9 mouse cellular contexts compared by ENCODE assay signal in genomic region chr6:39567528-39567927, GRCm38 (mm10). TPM values are rescaled to one million over a fixed set of nuclear protein-coding genes. Genes with fewer than 3 reads are reported as not detected.
A peak's percentile ranks its signal among the peaks of the same experiment; 100 is the strongest.
DNase-seq lines count a peak whose midpoint lies in the region; ATAC-seq and TF ChIP-seq lines count a peak whose summit lies in the region.
"Had no signal": no experiment of that assay in that cellular context is flagged by ENCODE, and none has a peak within 500 bp of the region (broad histone marks: within the 10 kb centered on the region; RNA-seq: fewer than 3 reads in every experiment).

No protein-coding gene starts in this region.

- H3K4me3 ChIP-seq in hindbrain, postnatal 0 days (ENCODE audit: low read length) = no peak overlapping the region
- H3K4me3 ChIP-seq: limb, embryonic 12.5 days had no signal

- intact Hi-C loops in gastrocnemius, postnatal 36 days (cut with DNase I) = no loop called here

- no peaks in the 10 kb centered on the region for H3K36me3 ChIP-seq in hindbrain, postnatal 0 days (ENCODE audit: insufficient read depth, low read length)
- H3K36me3 ChIP-seq: limb, embryonic 12.5 days had no signal

- no peak overlapping the region for H3K9ac ChIP-seq in hindbrain, postnatal 0 days (replicated peaks; ENCODE audit: low read length)
- H3K9ac ChIP-seq: limb, embryonic 12.5 days had no signal

- H3K27me3 ChIP-seq in hindbrain, postnatal 0 days (ENCODE audit: insufficient read depth, low read length) = no peaks in the 10 kb centered on the region
- H3K27me3 ChIP-seq: limb, embryonic 12.5 days had no signal

- no peaks in the 10 kb centered on the region for H3K4me1 ChIP-seq in hindbrain, postnatal 0 days (ENCODE audit: insufficient read depth, low read length)
- H3K4me1 ChIP-seq: limb, embryonic 12.5 days had no signal

- H3K4me2 ChIP-seq in hindbrain, postnatal 0 days (ENCODE audit: low read depth, low read length) = no peak overlapping the region
- H3K4me2 ChIP-seq: limb, embryonic 12.5 days had no signal

- DNase-seq in heart, postnatal 4 days = peak; percentile 43
- DNase-seq in heart, adult 8-10 months (ENCODE audit: low spot score) = no peak
- DNase-seq in B cell, adult 2 months = peak; percentile 37 to 40
- peak; percentile 53 for DNase-seq in MN1 (ENCODE audit: low spot score)
- DNase-seq in hindbrain, postnatal 0 days (ENCODE audit: low spot score) = peak; percentile 78
- no peak for DNase-seq in gastrocnemius, postnatal 36 days
- DNase-seq in gastrocnemius, postnatal 10 days = no peak

- TF ChIP-seq CTCF in hindbrain, postnatal 0 days (IDR thresholded peaks at IDR 0.05; ENCODE audit: low read depth) = peak; percentile 86

- no peak overlapping the region for H3K27ac ChIP-seq in hindbrain, postnatal 0 days
- H3K27ac ChIP-seq: limb, embryonic 12.5 days had no signal

- WGBS in hindbrain, postnatal 0 days = 10% methylated on average over 5 of the region's 5 CpGs

- no peaks in the 10 kb centered on the region for H3K9me3 ChIP-seq in hindbrain, postnatal 0 days (ENCODE audit: low read length)
- H3K9me3 ChIP-seq: limb, embryonic 12.5 days had no signal

- no peak for ATAC-seq in hindbrain, postnatal 0 days
- ATAC-seq in neutrophil, adult 5-6 weeks (ENCODE audit: extremely low read depth, insufficient number of reproducible peaks, low FRiP score, poor library complexity, severe bottlenecking) = peak; percentile 55

RNA-seq across cellular contexts. Expression of gene Adck2, which starts 6.1 kb away (rescaled TPM):
- total RNA-seq in heart, postnatal 4 days (2021) = 10 to 100 TPM; 15.9 to 16.6 TPM
- 10 to 100 TPM in 3 of 4 experiments, 1 to 10 TPM in 1; 9.4 to 15.7 (median 13.7) TPM for total RNA-seq in heart, adult 8-10 months (2022)
- 14.8 and 18.8 TPM in 2 replicates for total RNA-seq in hindbrain, postnatal 0 days (2014; rRNA removed)
- polyA plus RNA-seq in hindbrain, postnatal 0 days (2015; fragmentation: Nextera tagmentation; extraction: Ambion mirVana) = 35.6 and 36.9 TPM in 2 replicates
- 13.6 and 13.8 TPM in 2 replicates for total RNA-seq in neutrophil, adult 5-6 weeks (2017)
- 1 to 10 TPM; 3.9 to 6.9 TPM for total RNA-seq in gastrocnemius, postnatal 36 days (2021)
- total RNA-seq in gastrocnemius, postnatal 10 days (2021) = 10 to 100 TPM in 1 of 2 experiments, 1 to 10 TPM in 1; 6.2 to 12.5 TPM

RNA-seq across cellular contexts. Expression of gene Dennd2a, which starts 9.9 kb away (rescaled TPM):
- total RNA-seq in heart, postnatal 4 days (2021) = 10 to 100 TPM; 26.1 to 27.5 TPM
- total RNA-seq in heart, adult 8-10 months (2022) = 1 to 10 TPM; 4.6 to 6.4 (median 5.7) TPM
- 19.2 and 30.4 TPM in 2 replicates for total RNA-seq in hindbrain, postnatal 0 days (2014; rRNA removed)
- 13.2 and 14.6 TPM in 2 replicates for polyA plus RNA-seq in hindbrain, postnatal 0 days (2015; fragmentation: Nextera tagmentation; extraction: Ambion mirVana)
- total RNA-seq in neutrophil, adult 5-6 weeks (2017) = 0.12 and 1.4 TPM in 2 replicates
- total RNA-seq in gastrocnemius, postnatal 36 days (2021) = 1 to 10 TPM; 3.0 to 3.2 TPM
- total RNA-seq in gastrocnemius, postnatal 10 days (2021) = 10 to 100 TPM; 15.4 to 19.9 TPM

RNA-seq across cellular contexts. Expression of gene Gm42420, which starts 18.0 kb away (rescaled TPM):
- total RNA-seq in heart, postnatal 4 days (2021) = not detected
- total RNA-seq in heart, adult 8-10 months (2022) = not detected
- not detected in 2 replicates for total RNA-seq in hindbrain, postnatal 0 days (2014; rRNA removed)
- polyA plus RNA-seq in hindbrain, postnatal 0 days (2015; fragmentation: Nextera tagmentation; extraction: Ambion mirVana) = 1.3 and 2.5 TPM in 2 replicates
- total RNA-seq in neutrophil, adult 5-6 weeks (2017) = 0.81 TPM in 1 of 2 replicates, not detected in the other
- under 1 TPM in 1 of 2 experiments, not detected in 1; 0.64 TPM for total RNA-seq in gastrocnemius, postnatal 36 days (2021)
- not detected for total RNA-seq in gastrocnemius, postnatal 10 days (2021)

RNA-seq across cellular contexts. Expression of gene Ndufb2, which starts 24.8 kb away (rescaled TPM):
- total RNA-seq in heart, postnatal 4 days (2021) = 100 to 1,000 TPM; 406 to 449 TPM
- 100 to 1,000 TPM; 683 to 751 (median 738) TPM for total RNA-seq in heart, adult 8-10 months (2022)
- 212 and 454 TPM in 2 replicates for total RNA-seq in hindbrain, postnatal 0 days (2014; rRNA removed)
- 664 and 698 TPM in 2 replicates for polyA plus RNA-seq in hindbrain, postnatal 0 days (2015; fragmentation: Nextera tagmentation; extraction: Ambion mirVana)
- total RNA-seq in neutrophil, adult 5-6 weeks (2017) = 22.7 and 28.4 TPM in 2 replicates
- total RNA-seq in gastrocnemius, postnatal 36 days (2021) = 100 to 1,000 TPM; 403 to 433 TPM
- total RNA-seq in gastrocnemius, postnatal 10 days (2021) = 100 to 1,000 TPM; 263 to 317 TPM

Comparison
In these comparisons a context has a peak if more than half of its experiments do, and no peak if none do; other contexts are left out.
1. DNase-seq: peak in heart, postnatal 4 days (single experiment), B cell, adult 2 months (2 of 2), MN1 (single experiment) and hindbrain, postnatal 0 days (single experiment); none in heart, adult 8-10 months (single experiment), gastrocnemius, postnatal 36 days (0 of 2) and gastrocnemius, postnatal 10 days (single experiment).